Mouse (Mus musculus) retina, postnatal 7 days (tissue): ENCODE measurements around the gene Spdl1.

Experiments
- DNase-seq: peaks from one replicate; pipeline ENCODE4 v3.0.0-alpha.2; 2012; ENCODE audit warnings: low read depth, low spot score

Spdl1 gene

GRCm38 (mm10) chr11:34759582-34759981 lies 73.9 kb downstream of the Spdl1 start:
- no peak for DNase-seq
